Mouse (Mus musculus): ENCODE measurements at regions not wholly inside any gene's neighbourhood (a gene's known extent, or its start where the extent isn't known, plus 50 kb on each side); places are given as distances from the start of the nearest gene placed in this dataset.

DNA sequence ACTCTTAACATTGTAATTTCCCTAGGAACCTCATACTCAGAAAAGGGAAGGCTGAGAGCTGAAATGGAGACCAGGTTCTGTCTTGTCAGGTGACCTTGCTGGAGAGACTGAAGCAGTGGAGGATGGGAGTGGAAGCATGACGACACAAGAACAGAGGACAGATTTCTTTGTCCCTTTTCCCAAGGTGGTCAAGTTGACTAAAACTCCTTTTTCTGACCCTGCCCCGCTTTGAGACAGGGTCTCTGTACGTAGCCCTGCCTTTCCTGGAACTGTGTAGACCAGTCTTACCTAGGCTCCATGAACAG is 79.1 kb upstream of the Med14 start:
- Histone ChIP-seq H3K27me3 (ENCODE audit: control insufficient read depth in 1 of 2, insufficient read depth in 2 of 2, low read length in 2 of 2) (no peaks in the 10 kb centered on the region; a peak in 1 of 4 replicates), H3K9me3 (replicated peaks; ENCODE audit: insufficient read depth, low read length) (no peaks in the 10 kb centered on the region), H3K27ac (ENCODE audit: control insufficient read depth, low read depth, low read length) (no peak overlapping the region), H3K9ac (ENCODE audit: control insufficient read depth, low read depth, low read length, poor library complexity, severe bottlenecking) (no peak overlapping the region), H3K4me3 (ENCODE audit: control insufficient read depth in 1 of 2, insufficient read depth in 1 of 2, low read depth in 2 of 2, low read length in 2 of 2) (no peak overlapping the region), H3K36me3 (ENCODE audit: control insufficient read depth in 1 of 2, insufficient read depth in 2 of 2, low read length in 2 of 2) (peaks cover 0 to 9% of the 10 kb centered on the region in 2 experiments; a peak in 2 of 4 replicates), H3K79me2 (ENCODE audit: control insufficient read depth, insufficient read depth, low read length, poor library complexity) (no peaks in the 10 kb centered on the region), H3K4me1 (ENCODE audit: control insufficient read depth in 1 of 2, insufficient read depth in 2 of 2, low read length in 2 of 2) (peaks cover 0 to 8% of the 10 kb centered on the region in 2 experiments; a peak in 2 of 4 replicates)
- TF ChIP-seq ELF1 (IDR thresholded peaks at IDR 0.05; ENCODE audit: low read depth, low read length) (no peak), UBTF (IDR thresholded peaks at IDR 0.05; ENCODE audit: borderline replicate concordance, insufficient read depth, low read depth, low read length) (no peak), TBP (IDR thresholded peaks at IDR 0.05; ENCODE audit: low read depth, low read length) (no peak), MAFK (IDR thresholded peaks at IDR 0.05; ENCODE audit: borderline replicate concordance, low read depth, low read length) (no peak), CHD2 (IDR thresholded peaks at IDR 0.05; ENCODE audit: low read length) (no peak), CTCF (IDR thresholded peaks at IDR 0.05 in 2 of 3, conservative IDR thresholded peaks at IDR 0.05 in 1 of 3; ENCODE audit: control insufficient read depth in 1 of 3, insufficient read depth in 1 of 3, low read depth in 2 of 3, low read length in 3 of 3, poor library complexity in 1 of 3, severe bottlenecking in 1 of 3) (no peak), E2F4 (IDR thresholded peaks at IDR 0.05; ENCODE audit: borderline replicate concordance, low read depth, low read length) (no peak), POLR2AphosphoS5 (IDR thresholded peaks at IDR 0.05; ENCODE audit: borderline replicate concordance, low read depth, low read length) (no peak), MAX (IDR thresholded peaks at IDR 0.05; ENCODE audit: low read length) (no peak), JUND (IDR thresholded peaks at IDR 0.05; ENCODE audit: low read depth, low read length) (no peak), HCFC1 (IDR thresholded peaks at IDR 0.05; ENCODE audit: low read depth, low read length) (no peak), SMC3 (IDR thresholded peaks at IDR 0.05; ENCODE audit: low read depth, low read length) (no peak)
- no peak for DNase-seq (ENCODE audit: low read depth, low spot score)

DNA sequence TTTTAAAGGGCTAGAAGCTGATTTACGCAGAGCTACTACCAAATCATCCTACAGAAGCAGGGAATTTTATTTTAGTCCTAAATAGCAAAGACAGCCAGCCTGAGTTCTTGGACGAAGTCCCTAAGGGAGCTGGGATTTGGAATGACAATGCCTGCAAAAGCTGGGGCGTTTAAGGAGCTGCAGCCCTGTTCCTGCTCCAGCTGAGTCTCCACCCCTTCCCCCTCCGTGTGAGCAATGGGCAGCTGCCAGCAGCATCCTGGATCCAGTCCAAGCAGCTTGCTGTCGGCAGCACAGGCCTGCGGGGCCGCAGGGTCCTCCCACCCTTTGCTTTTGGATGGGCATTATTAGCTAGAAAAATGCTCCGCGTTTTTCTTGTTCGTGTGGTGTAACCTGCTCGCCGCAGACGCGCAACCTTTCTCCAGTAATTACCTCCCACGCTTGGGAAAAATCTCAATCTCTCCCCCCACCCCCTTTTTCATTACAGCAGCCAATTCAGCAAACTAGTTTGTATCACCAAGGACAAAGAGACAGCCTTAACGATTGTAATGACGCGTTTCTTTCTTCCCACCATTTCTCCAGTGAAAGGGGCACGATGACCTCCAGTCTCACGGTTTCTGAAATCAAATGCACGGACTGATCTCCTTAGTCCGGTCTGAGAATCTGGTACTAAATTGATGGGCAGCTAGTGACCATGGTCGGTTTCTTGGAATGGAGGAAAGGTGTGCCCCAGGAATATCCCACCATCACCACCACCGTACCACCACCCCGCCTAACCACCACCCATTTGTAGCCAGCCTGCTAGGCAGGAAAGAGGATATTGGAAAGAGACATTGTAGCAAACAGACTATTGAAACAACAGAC is 78.5 kb upstream of the Med14 start:
- Histone ChIP-seq H3K9me3 (replicated peaks; ENCODE audit: insufficient read depth, low read length) (no peaks in the 10 kb centered on the region), H3K9ac (ENCODE audit: control insufficient read depth, low read depth, low read length, poor library complexity, severe bottlenecking) (peak overlapping the region; percentile 47), H3K27me3 (ENCODE audit: control insufficient read depth in 1 of 2, insufficient read depth in 2 of 2, low read length in 2 of 2) (no peaks in the 10 kb centered on the region; a peak in 1 of 4 replicates), H3K79me2 (ENCODE audit: control insufficient read depth, insufficient read depth, low read length, poor library complexity) (no peaks in the 10 kb centered on the region), H3K27ac (ENCODE audit: control insufficient read depth, low read depth, low read length) (no peak overlapping the region), H3K4me1 (ENCODE audit: control insufficient read depth in 1 of 2, insufficient read depth in 2 of 2, low read length in 2 of 2) (peaks cover 0 to 8% of the 10 kb centered on the region in 2 experiments; a peak in 2 of 4 replicates), H3K36me3 (ENCODE audit: control insufficient read depth in 1 of 2, insufficient read depth in 2 of 2, low read length in 2 of 2) (peaks cover 0 to 9% of the 10 kb centered on the region in 2 experiments; a peak in 2 of 4 replicates), H3K4me3 (ENCODE audit: control insufficient read depth in 1 of 2, insufficient read depth in 1 of 2, low read depth in 2 of 2, low read length in 2 of 2) (peak overlapping the region; percentile 8 to 63)
- DNase-seq (ENCODE audit: low read depth, low spot score) = peak; percentile 83
- no peak for TF ChIP-seq GABPA (IDR thresholded peaks at IDR 0.05; ENCODE audit: low read depth, low read length)
- no peak for TF ChIP-seq GATA1 (IDR thresholded peaks at IDR 0.05; ENCODE audit: low read depth, low read length)
- no peak for TF ChIP-seq TCF12 (IDR thresholded peaks at IDR 0.05; ENCODE audit: low read depth, low read length)
- no peak for TF ChIP-seq CTCF (IDR thresholded peaks at IDR 0.05 in 2 of 3, conservative IDR thresholded peaks at IDR 0.05 in 1 of 3; ENCODE audit: control insufficient read depth in 1 of 3, insufficient read depth in 1 of 3, low read depth in 2 of 3, low read length in 3 of 3, poor library complexity in 1 of 3, severe bottlenecking in 1 of 3)
- 0 out of 2 replicates have a peak, but pooled peaks have one; percentile 28 for TF ChIP-seq NELFE (IDR thresholded peaks at IDR 0.05; ENCODE audit: low read depth, low read length)
- peak; percentile 64 for TF ChIP-seq SIN3A (IDR thresholded peaks at IDR 0.05; ENCODE audit: low read length)
- TF ChIP-seq SMC3 (IDR thresholded peaks at IDR 0.05; ENCODE audit: low read depth, low read length) = no peak
- no peak for TF ChIP-seq ZMIZ1 (IDR thresholded peaks at IDR 0.05; ENCODE audit: low read depth, low read length)
- no peak for TF ChIP-seq JUND (IDR thresholded peaks at IDR 0.05; ENCODE audit: low read depth, low read length)
- no peak for TF ChIP-seq TBP (IDR thresholded peaks at IDR 0.05; ENCODE audit: low read depth, low read length)
- no peak for TF ChIP-seq ELF1 (IDR thresholded peaks at IDR 0.05; ENCODE audit: low read depth, low read length)
- TF ChIP-seq KAT2A (conservative IDR thresholded peaks at IDR 0.05; ENCODE audit: low read depth, low read length) = no peak
- TF ChIP-seq HCFC1 (IDR thresholded peaks at IDR 0.05; ENCODE audit: low read depth, low read length) = 0 out of 2 replicates have a peak, but pooled peaks have one; percentile 23
- no peak for TF ChIP-seq MEF2A (IDR thresholded peaks at IDR 0.05; ENCODE audit: extremely low read depth, insufficient replicate concordance, low read depth, low read length, poor library complexity, severe bottlenecking)
- no peak for TF ChIP-seq CHD1 (IDR thresholded peaks at IDR 0.05; ENCODE audit: low read depth, low read length)
- TF ChIP-seq CHD2 (IDR thresholded peaks at IDR 0.05; ENCODE audit: low read length) = no peak
- no peak for TF ChIP-seq MYB (IDR thresholded peaks at IDR 0.05; ENCODE audit: low read depth, low read length)
- TF ChIP-seq E2F4 (IDR thresholded peaks at IDR 0.05; ENCODE audit: borderline replicate concordance, low read depth, low read length) = no peak
- no peak for TF ChIP-seq USF2 (IDR thresholded peaks at IDR 0.05; ENCODE audit: borderline replicate concordance in 1 of 2, insufficient read depth in 1 of 2, low read depth in 1 of 2, low read length in 2 of 2)
- no peak for TF ChIP-seq UBTF (IDR thresholded peaks at IDR 0.05; ENCODE audit: borderline replicate concordance, insufficient read depth, low read depth, low read length)
- no peak for TF ChIP-seq POLR2AphosphoS5 (IDR thresholded peaks at IDR 0.05; ENCODE audit: borderline replicate concordance, low read depth, low read length)
- TF ChIP-seq MAZ (IDR thresholded peaks at IDR 0.05; ENCODE audit: low read depth, low read length) = peak; percentile 41; the same call in 1 of the 2 replicates
- TF ChIP-seq TAL1 (IDR thresholded peaks at IDR 0.05; ENCODE audit: low read length) = no peak
- no peak for TF ChIP-seq USF1 (IDR thresholded peaks at IDR 0.05; ENCODE audit: low read depth, low read length)
- TF ChIP-seq ETS1 (IDR thresholded peaks at IDR 0.05; ENCODE audit: low read depth, low read length) = peak; percentile 68; the same call in 1 of the 2 replicates

Measured in MEL (cell line).